8 mouse cellular contexts compared by ENCODE assay signal in the genomic region with DNA sequence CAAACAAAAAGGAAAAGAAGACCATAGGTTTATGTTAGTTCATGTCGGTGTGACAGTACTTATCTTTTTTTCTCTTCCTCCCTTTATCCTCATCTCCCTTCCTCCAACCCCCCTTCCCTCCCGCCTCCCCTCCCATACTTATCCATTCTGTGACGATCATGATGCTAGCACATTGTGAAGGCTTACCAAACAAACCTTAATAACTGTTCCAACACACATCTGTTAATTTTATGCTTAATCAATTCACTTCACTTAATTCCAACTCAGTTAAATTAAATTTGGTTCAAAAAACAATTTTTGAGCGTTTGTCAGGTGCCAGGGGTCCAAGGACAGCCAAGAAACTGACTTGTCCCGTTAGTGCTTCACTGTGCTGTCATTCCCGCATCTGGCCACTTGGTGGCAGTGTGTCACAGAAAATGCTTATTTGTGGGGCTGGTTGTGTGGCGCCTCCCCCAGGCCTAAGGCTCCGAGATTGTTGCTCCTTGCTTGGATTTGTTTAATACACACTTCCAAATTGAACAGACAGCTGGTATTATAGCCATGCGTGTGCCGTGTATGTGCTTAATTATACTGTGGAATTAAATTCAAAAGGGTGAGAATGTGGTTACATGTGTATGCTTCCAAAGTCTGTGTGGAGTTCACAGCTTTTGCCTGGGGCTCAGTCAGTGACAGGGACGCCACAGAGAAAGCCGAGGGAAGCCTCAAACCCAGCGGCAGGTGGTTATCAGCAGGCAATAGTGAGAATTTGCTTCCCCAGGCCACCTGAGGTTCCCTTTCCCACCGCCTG.
A peak's percentile ranks its signal among the peaks of the same experiment; 100 is the strongest.
DNase-seq lines count a peak whose midpoint lies in the region; ATAC-seq lines count a peak whose summit lies in the region.

No protein-coding gene starts in this region.

- no peak overlapping the region for H3K4me3 ChIP-seq in hindbrain, embryonic 16.5 days (ENCODE audit: low read length)

- no peaks in the 10 kb centered on the region for H3K9me3 ChIP-seq in hindbrain, embryonic 16.5 days (ENCODE audit: control insufficient read depth, low read length)

- ATAC-seq in hindbrain, embryonic 16.5 days, result peak; percentile 87

- H3K36me3 ChIP-seq in hindbrain, embryonic 16.5 days (ENCODE audit: control insufficient read depth, insufficient read depth, low read length), result no peaks in the 10 kb centered on the region

- H3K9ac ChIP-seq in hindbrain, embryonic 16.5 days (ENCODE audit: low read depth, low read length), result peak overlapping the region; percentile 20; the same call in 1 of the 2 replicates

- no peak overlapping the region for H3K27ac ChIP-seq in hindbrain, embryonic 16.5 days (ENCODE audit: low read depth, low read length)

- peak overlapping the region; percentile 14; the same call in 1 of the 2 replicates for H3K4me2 ChIP-seq in hindbrain, embryonic 16.5 days (ENCODE audit: low read length)

- H3K4me1 ChIP-seq in hindbrain, embryonic 16.5 days (ENCODE audit: control insufficient read depth, insufficient read depth, low read depth, low read length), result peaks cover 2% of the 10 kb centered on the region; the same call in 1 of the 2 replicates

- peak; percentile 60 for DNase-seq in WW6 (ENCODE audit: low read depth, low spot score)
- peak; percentile 90 to 93 for DNase-seq in cerebellum, postnatal 4 days (ENCODE audit: low spot score in 2 of 2)
- DNase-seq in gastrocnemius, adult 18-20 months (ENCODE audit: low spot score), result peak; percentile 86
- DNase-seq in left cerebral cortex, adult 11 months (ENCODE audit: low spot score), result peak; percentile 65
- DNase-seq in lung, postnatal 36 days, result peak; percentile 94
- DNase-seq in retina, postnatal 1 day, result peak; percentile 92
- peak; percentile 92 for DNase-seq in thymus, postnatal 4 days

- 11% methylated on average over 14 of the region's 14 CpGs for WGBS in hindbrain, embryonic 16.5 days

- no peaks in the 10 kb centered on the region for H3K27me3 ChIP-seq in hindbrain, embryonic 16.5 days (replicated peaks; ENCODE audit: control insufficient read depth, insufficient read depth, low read length)
